Mouse (Mus musculus) liver, embryonic 14.5 days (tissue): ENCODE measurements around the gene Sugct.

Experiments
- CTCF ChIP-seq: IDR thresholded peaks from 2 replicates; pipeline ENCODE4 v1.5.1; 2016; ENCODE audit warnings: antibody characterized with exemption, low read depth, control low read depth
- EP300 ChIP-seq: IDR thresholded peaks from 2 replicates; pipeline ENCODE4 v1.6.1; 2016; ENCODE audit warnings: antibody characterized with exemption, low read depth

DNA sequence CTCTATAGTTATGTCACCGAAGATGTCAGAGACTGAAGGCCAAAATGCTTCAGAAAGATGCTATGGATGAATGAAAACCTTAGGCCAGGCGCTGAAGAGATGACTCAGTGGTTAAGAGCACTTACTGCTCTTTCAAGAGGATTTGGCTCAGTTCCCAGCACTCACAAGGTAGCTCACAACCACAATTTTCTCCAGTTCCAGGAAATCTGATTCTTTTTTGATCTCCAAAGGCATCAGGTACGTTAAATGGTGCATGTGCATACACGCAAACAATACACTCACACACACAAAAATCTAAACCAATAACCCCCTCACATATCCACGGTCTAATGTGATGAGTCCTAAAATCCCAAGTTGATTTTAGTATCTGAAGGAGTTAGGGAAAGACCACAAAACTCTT is 1.5 kb downstream of the Sugct start:
- TF ChIP-seq CTCF, result no peak
- TF ChIP-seq EP300, result no peak
